Mouse (Mus musculus) liver, postnatal 0 days (tissue): ENCODE data around the gene Eif2b3.

Source experiments
- CTCF ChIP-seq: sonication (generic); IDR thresholded peaks from 2 replicates; pipeline ENCODE4 v1.5.1; 2016; ENCODE audit warnings: antibody characterized with exemption, low read depth
- EP300 ChIP-seq: IDR thresholded peaks from 2 replicates; pipeline ENCODE4 v1.6.1; 2016; ENCODE audit warnings: antibody characterized with exemption, low read depth, mild to moderate bottlenecking

- 0 out of 2 replicates have a peak, but pooled peaks have one; percentile 5 for TF ChIP-seq CTCF
- no peak; the same call in 1 of the 2 replicates for TF ChIP-seq EP300
Observed at GRCm38 (mm10) chr4:117124518-117125347, 105.5 kb downstream of the Eif2b3 start.
